Mouse (Mus musculus): ENCODE data around the gene Chmp2a. TPM values are rescaled to one million over a fixed set of nuclear protein-coding genes. Genes with fewer than 3 reads are reported as not detected.

The Chmp2a gene
- polyA plus RNA-seq, 1 experiment from 2014 or later: 188 TPM

DNA sequence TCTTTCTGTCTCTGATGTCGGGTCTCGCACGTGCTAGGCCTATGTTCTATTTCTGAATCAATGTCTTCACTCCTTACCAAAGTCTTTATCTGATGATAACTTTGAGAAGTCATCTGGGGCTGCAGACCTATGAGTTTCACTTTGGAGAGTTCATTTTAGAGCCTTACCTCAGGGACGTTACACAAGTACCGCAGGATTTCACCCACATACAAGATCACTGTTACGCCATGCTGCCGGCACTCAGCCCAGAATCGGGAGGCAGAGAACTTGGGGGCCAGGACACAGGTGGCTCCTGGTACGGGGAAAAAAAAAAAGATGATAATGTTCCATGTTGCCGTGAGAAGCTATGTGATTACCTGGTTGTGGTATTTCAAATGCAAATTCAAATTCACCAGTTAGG lies 41.5 kb downstream of the Chmp2a start:
- no peak for ATAC-seq (replicated peaks)
- H3K36me3 ChIP-seq (replicated peaks): no peaks in the 10 kb centered on the region
- 89% methylated on average over 10 of the region's 10 CpGs for WGBS

DNA sequence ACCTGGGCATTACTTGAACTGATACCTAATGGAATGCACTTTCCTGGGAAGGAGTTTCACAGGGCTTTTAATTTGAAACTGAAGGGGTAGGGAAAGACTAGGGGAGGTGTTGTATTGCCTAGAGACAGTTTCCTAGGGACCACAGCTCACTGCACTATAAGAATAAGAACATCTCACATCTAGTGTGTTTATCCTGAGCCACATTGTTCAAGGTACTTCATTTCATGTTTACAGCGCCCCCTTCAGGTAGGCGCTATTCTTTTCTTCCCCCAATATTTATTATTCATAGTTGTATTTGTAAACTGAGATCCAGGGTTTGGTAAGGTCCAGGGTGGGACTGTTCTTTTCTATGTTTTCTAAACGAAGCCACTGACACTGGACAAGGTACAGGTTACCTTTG lies 42.4 kb downstream of the Chmp2a start:
- Histone ChIP-seq H3K4me3 (no peak overlapping the region), H3K4me1 (no peaks in the 10 kb centered on the region), H3K9me3 (no peaks in the 10 kb centered on the region), H3K9ac (no peak overlapping the region), H3K4me2 (no peak overlapping the region), H3K27me3 (replicated peaks) (no peaks in the 10 kb centered on the region), H3K27ac (no peak overlapping the region), H3K36me3 (replicated peaks) (no peaks in the 10 kb centered on the region)
- ATAC-seq (replicated peaks): no peak
- WGBS: 8% methylated on average over 3 of the region's 3 CpGs

More for the DNA sequence above, 41.5 kb downstream of the Chmp2a start:
- no peak overlapping the region for H3K4me2 ChIP-seq
- H3K4me1 ChIP-seq: no peaks in the 10 kb centered on the region
- no peaks in the 10 kb centered on the region for H3K27me3 ChIP-seq (replicated peaks)
- no peak overlapping the region for H3K9ac ChIP-seq
- no peaks in the 10 kb centered on the region for H3K9me3 ChIP-seq
- no peak overlapping the region for H3K27ac ChIP-seq
- H3K4me3 ChIP-seq: no peak overlapping the region

DNA sequence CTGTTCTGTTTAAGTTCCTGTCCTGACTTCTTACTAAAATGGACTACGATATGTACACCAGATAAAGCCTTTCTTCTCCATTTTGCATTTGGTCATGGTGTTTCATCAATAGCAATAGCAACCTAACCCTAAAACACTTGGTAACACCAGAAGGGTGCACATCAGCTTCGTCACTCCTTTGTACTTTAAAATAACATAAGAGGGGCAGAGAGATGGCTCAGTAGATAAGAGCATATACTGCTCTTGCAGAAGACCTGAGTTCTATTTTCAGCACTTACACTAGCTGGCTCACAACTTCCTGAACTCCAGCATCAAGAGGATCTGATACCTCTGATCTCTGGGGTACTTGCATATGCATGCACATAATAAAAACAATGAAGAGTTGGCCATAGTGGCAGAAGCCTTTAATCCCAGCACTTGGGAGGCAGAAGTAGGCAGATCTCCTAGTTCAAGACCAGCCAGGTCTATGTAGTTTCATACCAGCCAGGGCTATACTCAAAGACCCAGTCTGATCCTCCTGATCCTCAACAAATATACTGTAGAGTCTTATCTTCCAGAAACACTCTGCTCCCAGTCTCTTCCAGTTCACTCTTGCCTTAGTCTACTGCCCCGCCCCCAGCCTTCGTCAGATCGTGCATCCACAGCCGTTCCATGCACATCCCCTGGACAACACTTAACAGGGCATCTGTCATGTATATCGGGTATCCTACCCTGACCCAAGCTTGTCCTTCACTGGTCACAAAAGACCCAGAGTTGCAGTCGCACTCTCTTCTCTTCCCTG lies 47.0 kb downstream of the Chmp2a start:
- Histone ChIP-seq H3K9ac (no peak overlapping the region), H3K4me3 (no peak overlapping the region), H3K36me3 (replicated peaks) (no peaks in the 10 kb centered on the region), H3K4me1 (no peaks in the 10 kb centered on the region), H3K27ac (no peak overlapping the region), H3K9me3 (no peaks in the 10 kb centered on the region), H3K27me3 (replicated peaks) (no peaks in the 10 kb centered on the region), H3K4me2 (no peak overlapping the region)
- 86% methylated on average over 8 of the region's 8 CpGs for WGBS
- ATAC-seq (replicated peaks): no peak

DNA sequence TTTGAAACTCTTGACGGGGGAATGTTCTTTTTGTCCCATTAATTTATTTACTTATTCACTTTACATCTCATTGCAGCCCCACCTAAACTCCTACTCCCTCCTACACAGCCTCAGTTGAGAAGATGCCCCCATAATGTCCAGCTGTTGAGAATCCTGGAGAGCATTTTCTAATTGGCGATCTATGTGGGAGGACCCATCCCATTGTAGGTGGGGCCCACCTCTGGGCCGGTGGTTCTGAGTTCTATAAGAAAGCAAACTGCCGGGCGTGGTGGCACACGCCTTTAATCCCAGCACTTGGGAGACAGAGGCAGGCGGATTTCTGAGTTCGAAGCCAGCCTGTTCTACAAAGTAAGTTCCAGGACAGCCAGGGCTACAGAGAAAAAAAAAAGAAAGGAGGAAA lies 47.7 kb downstream of the Chmp2a start:
- ATAC-seq (replicated peaks): no peak
- Histone ChIP-seq H3K4me3 (no peak overlapping the region), H3K9ac (no peak overlapping the region), H3K9me3 (no peaks in the 10 kb centered on the region), H3K36me3 (replicated peaks) (no peaks in the 10 kb centered on the region), H3K27ac (no peak overlapping the region), H3K27me3 (replicated peaks) (no peaks in the 10 kb centered on the region), H3K4me2 (no peak overlapping the region), H3K4me1 (no peaks in the 10 kb centered on the region)
- WGBS: 83% methylated on average over 8 of the region's 8 CpGs

DNA sequence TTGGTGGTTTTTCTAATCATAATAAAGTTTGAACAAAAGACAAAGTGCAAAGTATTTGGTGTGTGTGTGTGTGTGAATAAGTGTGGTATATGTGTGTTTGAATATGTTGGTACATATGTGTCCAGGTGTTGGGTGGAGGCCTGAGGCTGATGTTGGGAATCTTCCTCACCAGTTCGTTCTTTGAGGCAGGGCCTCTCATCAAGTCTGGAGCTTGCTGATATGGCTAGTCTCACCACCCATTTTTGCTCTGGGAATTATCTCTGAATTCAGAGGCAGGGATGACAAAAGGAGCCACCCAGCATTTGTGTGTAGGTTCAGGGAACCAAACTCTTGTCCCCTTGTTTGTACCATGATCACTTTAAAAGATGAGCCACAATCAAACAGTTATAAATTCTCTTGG lies 48.9 kb downstream of the Chmp2a start:
- 88% methylated on average over 1 of the region's 1 CpGs for WGBS
- no peak for ATAC-seq (replicated peaks)

More for the DNA sequence above, 48.9 kb downstream of the Chmp2a start:
- Histone ChIP-seq H3K4me1 (no peaks in the 10 kb centered on the region), H3K9ac (no peak overlapping the region), H3K27ac (no peak overlapping the region), H3K9me3 (no peaks in the 10 kb centered on the region), H3K27me3 (replicated peaks) (no peaks in the 10 kb centered on the region), H3K4me2 (no peak overlapping the region), H3K36me3 (replicated peaks) (no peaks in the 10 kb centered on the region), H3K4me3 (no peak overlapping the region)

Other genes starting within 250 kb of the Chmp2a start
- 35.3 and 35.4 TPM in 2 replicates for gene Zscan18, start 231.2 kb downstream of the Chmp2a start, polyA plus RNA-seq (2015; fragmentation: Nextera tagmentation; extraction: Ambion mirVana)
- gene Zfp329, start 215.9 kb downstream of the Chmp2a start, polyA plus RNA-seq (2015; fragmentation: Nextera tagmentation; extraction: Ambion mirVana): 35.2 and 36.0 TPM in 2 replicates
- 28.3 and 30.8 TPM in 2 replicates for gene Zfp110, start 200.0 kb downstream of the Chmp2a start, polyA plus RNA-seq (2015; fragmentation: Nextera tagmentation; extraction: Ambion mirVana)
- 8.6 and 9.4 TPM in 2 replicates for gene Zfp128, start 153.6 kb downstream of the Chmp2a start, polyA plus RNA-seq (2015; fragmentation: Nextera tagmentation; extraction: Ambion mirVana)
- 11.8 and 12.8 TPM in 2 replicates for gene Zscan22, start 137.0 kb downstream of the Chmp2a start, polyA plus RNA-seq (2015; fragmentation: Nextera tagmentation; extraction: Ambion mirVana)
- 567 and 593 TPM in 2 replicates for gene Rps5, start 112.5 kb downstream of the Chmp2a start, polyA plus RNA-seq (2015; fragmentation: Nextera tagmentation; extraction: Ambion mirVana)
- 0.90 and 0.93 TPM in 2 replicates for gene Rnf225, start 107.4 kb downstream of the Chmp2a start, polyA plus RNA-seq (2015; fragmentation: Nextera tagmentation; extraction: Ambion mirVana)
- gene Zfp324, start 69.0 kb downstream of the Chmp2a start, polyA plus RNA-seq (2015; fragmentation: Nextera tagmentation; extraction: Ambion mirVana): 17.1 and 17.7 TPM in 2 replicates
- 14.2 and 16.4 TPM in 2 replicates for gene Zfp446, start 57.0 kb downstream of the Chmp2a start, polyA plus RNA-seq (2015; fragmentation: Nextera tagmentation; extraction: Ambion mirVana)
- gene Slc27a5, start 36.6 kb downstream of the Chmp2a start, polyA plus RNA-seq (2015; fragmentation: Nextera tagmentation; extraction: Ambion mirVana): 0.38 and 0.65 TPM in 2 replicates
- gene Trim28, start 35.7 kb downstream of the Chmp2a start, polyA plus RNA-seq (2015; fragmentation: Nextera tagmentation; extraction: Ambion mirVana): 229 and 258 TPM in 2 replicates
- gene Zbtb45, start 24.8 kb downstream of the Chmp2a start, polyA plus RNA-seq (2015; fragmentation: Nextera tagmentation; extraction: Ambion mirVana): 45.9 and 46.7 TPM in 2 replicates
- 141 and 162 TPM in 2 replicates for gene Ube2m, start 3.5 kb upstream of the Chmp2a start, polyA plus RNA-seq (2015; fragmentation: Nextera tagmentation; extraction: Ambion mirVana)
- gene Mzf1, start 20.0 kb upstream of the Chmp2a start, polyA plus RNA-seq (2015; fragmentation: Nextera tagmentation; extraction: Ambion mirVana): 10.7 and 11.4 TPM in 2 replicates
- 0.13 and 0.19 TPM in 2 replicates for gene Vmn1r85, start 60.4 kb upstream of the Chmp2a start, polyA plus RNA-seq (2015; fragmentation: Nextera tagmentation; extraction: Ambion mirVana)
- gene Vmn1r86, start 85.1 kb upstream of the Chmp2a start, polyA plus RNA-seq (2015; fragmentation: Nextera tagmentation; extraction: Ambion mirVana): not detected in 2 replicates
- gene Vmn1r87, start 105.3 kb upstream of the Chmp2a start, polyA plus RNA-seq (2015; fragmentation: Nextera tagmentation; extraction: Ambion mirVana): not detected in 2 replicates
- gene Vmn1r88, start 124.8 kb upstream of the Chmp2a start, polyA plus RNA-seq (2015; fragmentation: Nextera tagmentation; extraction: Ambion mirVana): not detected in 2 replicates
- gene Vmn1r89, start 178.2 kb upstream of the Chmp2a start, polyA plus RNA-seq (2015; fragmentation: Nextera tagmentation; extraction: Ambion mirVana): not detected in 2 replicates
- 34.6 and 36.8 TPM in 2 replicates for gene Lig1, start 242.5 kb upstream of the Chmp2a start, polyA plus RNA-seq (2015; fragmentation: Nextera tagmentation; extraction: Ambion mirVana)
- gene Zswim9, start 243.9 kb upstream of the Chmp2a start, polyA plus RNA-seq (2015; fragmentation: Nextera tagmentation; extraction: Ambion mirVana): 16.9 and 18.0 TPM in 2 replicates

All from midbrain, embryonic 15.5 days (tissue).